Mouse (Mus musculus) hindbrain, embryonic 11.5 days (tissue): ENCODE measurements around the gene Pafah1b2. TPM values are rescaled to one million over a fixed set of nuclear protein-coding genes. Genes with fewer than 3 reads are reported as not detected.
A peak's percentile ranks its signal among the peaks of the same experiment; 100 is the strongest.

Experiments
- ATAC-seq: fragments of 200-750 bp; cut with Nextera tagmentation; 2 replicates; pipeline ENCODE4 v1.8.0; 2017; ENCODE audit warnings: mild to moderate bottlenecking, moderate TSS enrichment, moderate library complexity; ENCODE audit not compliant: low FRiP score
- DNase-seq: peaks from one replicate; pipeline ENCODE4 v3.0.0-alpha.2; 2015; ENCODE audit warnings: low spot score
- H3K27ac ChIP-seq: fragments of 300-500 bp; sonication (generic); 2 replicates; pipeline ENCODE4 v1.5.1; 2014; ENCODE audit warnings: mild to moderate bottlenecking, low read depth, low read length
- H3K27me3 ChIP-seq: fragments of 300-500 bp; sonication (generic); 2 replicates; pipeline ENCODE4 v1.6.1; 2014; ENCODE audit warnings: mild to moderate bottlenecking, low read length, moderate library complexity, mixed read lengths; ENCODE audit not compliant: control insufficient read depth, insufficient read depth
- H3K36me3 ChIP-seq: fragments of 300-500 bp; sonication (generic); 2 replicates; pipeline ENCODE4 v1.6.1; 2014; ENCODE audit warnings: mild to moderate bottlenecking, low read length, moderate library complexity, mixed read lengths; ENCODE audit not compliant: control insufficient read depth, insufficient read depth
- H3K4me1 ChIP-seq: fragments of 300-500 bp; sonication (generic); replicated peaks from 2 replicates; pipeline ENCODE4 v1.6.1; 2014; ENCODE audit warnings: low read length, mixed read lengths; ENCODE audit not compliant: control insufficient read depth, insufficient read depth
- H3K4me2 ChIP-seq: fragments of 300-500 bp; sonication (generic); replicated peaks from 2 replicates; pipeline ENCODE4 v1.6.1; 2014; ENCODE audit warnings: mild to moderate bottlenecking, low read depth, low read length
- H3K4me3 ChIP-seq: fragments of 300-500 bp; sonication (generic); 2 replicates; pipeline ENCODE4 v1.5.1; 2014; ENCODE audit warnings: low read depth, low read length
- H3K9ac ChIP-seq: fragments of 300-500 bp; sonication (generic); 2 replicates; pipeline ENCODE4 v1.6.1; 2014; ENCODE audit warnings: low read depth, low read length
- H3K9me3 ChIP-seq: fragments of 300-500 bp; sonication (generic); 2 replicates; pipeline ENCODE4 v1.6.1; 2016; ENCODE audit warnings: low read length; ENCODE audit not compliant: control insufficient read depth
- WGBS: fragments of 180-500 bp; shearing (Covaris S2); extraction: QIAGEN DNeasy Blood & Tissue Kit; methylation state at CpG from one replicate; pipeline ENCODE4 v1.1.7; 2014; 5-methylcytosine and 5-hydroxymethylcytosine counted together
- polyA plus RNA-seq: library from polyadenylated mRNA; unstranded; fragments of >200 nt; fragmentation: Nextera tagmentation; extraction: Ambion mirVana; gene quantifications from 2 replicates; pipeline ENCODE4 v1.2.1, GENCODE M21; 2014

Gene Pafah1b2
- polyA plus RNA-seq, 1 experiment from 2014 or later: 282 TPM

DNA sequence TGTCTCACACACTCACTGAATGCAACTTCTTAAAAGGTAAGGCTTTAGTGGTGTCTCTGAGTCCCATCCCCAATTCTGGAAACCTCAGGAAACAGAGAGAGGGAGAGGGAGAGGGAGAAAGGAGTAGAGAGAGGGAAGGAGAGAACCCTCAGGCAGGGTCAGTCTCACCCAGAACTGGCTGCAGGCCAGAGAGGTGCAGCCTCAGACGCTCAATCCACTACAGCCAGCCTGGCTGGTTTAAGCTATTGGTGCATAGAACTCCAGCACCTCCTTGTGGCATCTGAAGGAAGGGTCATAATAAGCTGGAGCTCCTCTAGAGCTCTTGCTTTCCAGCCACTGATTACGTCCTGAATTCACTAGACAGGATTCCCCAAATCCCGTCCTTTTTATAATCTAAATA lies 75.6 kb downstream of the Pafah1b2 start:
- no peaks in the 10 kb centered on the region for H3K36me3 ChIP-seq
- H3K4me2 ChIP-seq: no peak overlapping the region
- H3K4me3 ChIP-seq: no peak overlapping the region
- H3K27me3 ChIP-seq: no peaks in the 10 kb centered on the region
- no peak overlapping the region for H3K9ac ChIP-seq
- 0 out of 2 replicates have a peak, but pooled peaks cover 3% of the 10 kb centered on the region for H3K4me1 ChIP-seq
- no peak for ATAC-seq
- peak; percentile 65 for DNase-seq
- H3K9me3 ChIP-seq: no peaks in the 10 kb centered on the region
- H3K27ac ChIP-seq: no peak overlapping the region
- 29% methylated on average over 3 of the region's 3 CpGs for whole genome bisulfite sequencing

GRCm38 (mm10) chr9:45935628-45936210 lies 76.8 kb downstream of the Pafah1b2 start, which contains the start of gene Tagln:
Tagln (minus strand) TSS chr9:45936058.
- H3K4me2 ChIP-seq: peak within 1 kb of the TSS; percentile 31; the same call in 1 of the 2 replicates
- H3K4me3 ChIP-seq: peak within 1 kb of the TSS; percentile 12; the same call in 1 of the 2 replicates
- no peaks in the 10 kb centered on the region for H3K27me3 ChIP-seq
- H3K9ac ChIP-seq: peak within 1 kb of the TSS; percentile 37; the same call in 1 of the 2 replicates
- ATAC-seq (no peak), DNase-seq (peak; percentile 48)
- no peaks in the 10 kb centered on the region for H3K36me3 ChIP-seq
- no peak within 1 kb of the TSS for H3K27ac ChIP-seq
- WGBS: 6% methylated on average over 21 of the region's 21 CpGs
- no peaks in the 10 kb centered on the region for H3K9me3 ChIP-seq
- 0 out of 2 replicates have a peak, but pooled peaks cover 3% of the 10 kb centered on the region for H3K4me1 ChIP-seq

GRCm38 (mm10) chr9:45932571-45933415 lies 79.7 kb downstream of the Pafah1b2 start:
- Histone ChIP-seq H3K4me2 (no peak overlapping the region), H3K4me3 (no peak overlapping the region), H3K27me3 (no peaks in the 10 kb centered on the region), H3K9me3 (no peaks in the 10 kb centered on the region), H3K27ac (no peak overlapping the region), H3K36me3 (no peaks in the 10 kb centered on the region; the same call in 1 of the 2 replicates), H3K9ac (no peak overlapping the region), H3K4me1 (0 out of 2 replicates have a peak, but pooled peaks cover 3% of the 10 kb centered on the region)
- ATAC-seq: no peak
- no peak for DNase-seq
- WGBS: 75% methylated on average over 11 of the region's 11 CpGs

GRCm38 (mm10) chr9:45931958-45932357 lies 80.5 kb downstream of the Pafah1b2 start:
- no peak overlapping the region for H3K9ac ChIP-seq
- no peak for DNase-seq
- H3K9me3 ChIP-seq: no peaks in the 10 kb centered on the region
- H3K36me3 ChIP-seq: no peaks in the 10 kb centered on the region; the same call in 1 of the 2 replicates
- H3K27me3 ChIP-seq: no peaks in the 10 kb centered on the region
- no peak overlapping the region for H3K27ac ChIP-seq
- 62% methylated on average over 1 of the region's 1 CpGs for WGBS
- 0 out of 2 replicates have a peak, but pooled peaks cover 3% of the 10 kb centered on the region for H3K4me1 ChIP-seq
- no peak overlapping the region for H3K4me2 ChIP-seq
- ATAC-seq: no peak
- no peak overlapping the region for H3K4me3 ChIP-seq

GRCm38 (mm10) chr9:45929285-45929684 lies 83.2 kb downstream of the Pafah1b2 start:
- H3K4me2 ChIP-seq: no peak overlapping the region
- no peak for DNase-seq
- no peak overlapping the region for H3K9ac ChIP-seq
- no peaks in the 10 kb centered on the region for H3K27me3 ChIP-seq
- H3K4me3 ChIP-seq: no peak overlapping the region
- H3K27ac ChIP-seq: no peak overlapping the region
- no peak for ATAC-seq
- no peaks in the 10 kb centered on the region for H3K4me1 ChIP-seq
- H3K9me3 ChIP-seq: no peaks in the 10 kb centered on the region
- WGBS: 90% methylated on average over 5 of the region's 5 CpGs
- H3K36me3 ChIP-seq: no peaks in the 10 kb centered on the region; the same call in 1 of the 2 replicates

GRCm38 (mm10) chr9:45919895-45920294 lies 92.6 kb downstream of the Pafah1b2 start:
- H3K4me1 ChIP-seq: no peaks in the 10 kb centered on the region
- no peak overlapping the region for H3K9ac ChIP-seq
- 79% methylated on average over 1 of the region's 1 CpGs for WGBS
- H3K27ac ChIP-seq: no peak overlapping the region
- no peak overlapping the region for H3K4me3 ChIP-seq
- no peak overlapping the region for H3K4me2 ChIP-seq
- ATAC-seq (no peak), DNase-seq (no peak)
- H3K9me3 ChIP-seq: no peaks in the 10 kb centered on the region
- no peaks in the 10 kb centered on the region for H3K27me3 ChIP-seq
- no peaks in the 10 kb centered on the region; the same call in 1 of the 2 replicates for H3K36me3 ChIP-seq

- Histone ChIP-seq H3K4me3 (no peak overlapping the region), H3K9ac (no peak overlapping the region), H3K4me2 (no peak overlapping the region), H3K36me3 (no peaks in the 10 kb centered on the region; the same call in 1 of the 2 replicates), H3K4me1 (no peaks in the 10 kb centered on the region), H3K27me3 (no peaks in the 10 kb centered on the region), H3K27ac (no peak overlapping the region), H3K9me3 (no peaks in the 10 kb centered on the region)
- WGBS: 85% methylated on average over 5 of the region's 5 CpGs
- no peak for DNase-seq
- ATAC-seq: no peak
These were observed 95.2 kb downstream of the Pafah1b2 start for GRCm38 (mm10) chr9:45917041-45917934.

DNA sequence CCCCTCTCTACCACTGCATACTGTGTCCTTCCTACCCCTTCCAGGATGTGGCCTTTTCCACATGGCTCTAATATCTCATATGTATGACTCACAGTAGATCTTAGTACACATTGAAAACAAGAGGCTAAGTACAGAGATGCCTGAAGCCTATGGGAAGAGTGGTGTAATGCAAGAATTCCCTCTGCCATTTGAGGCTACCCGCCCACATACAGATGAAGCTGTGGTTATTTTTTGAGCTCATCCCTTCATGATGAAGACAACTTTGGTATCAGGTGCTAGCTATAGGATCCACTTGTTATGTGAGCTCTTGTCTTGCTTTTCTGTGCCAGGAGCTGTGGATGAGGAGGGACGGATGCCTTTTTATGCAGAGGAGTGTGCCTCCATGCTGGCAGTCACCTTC lies 96.8 kb downstream of the Pafah1b2 start:
- Histone ChIP-seq H3K9ac (no peak overlapping the region), H3K27ac (no peak overlapping the region), H3K4me1 (no peaks in the 10 kb centered on the region), H3K9me3 (no peaks in the 10 kb centered on the region), H3K4me3 (no peak overlapping the region), H3K4me2 (no peak overlapping the region), H3K36me3 (no peaks in the 10 kb centered on the region; the same call in 1 of the 2 replicates), H3K27me3 (no peaks in the 10 kb centered on the region)
- ATAC-seq (no peak), DNase-seq (no peak)
- WGBS: 85% methylated on average over 2 of the region's 2 CpGs
